Mouse (Mus musculus) colon, adult 2 months (tissue): ENCODE results near the gene Cpt1a. TPM values are rescaled to one million over a fixed set of nuclear protein-coding genes. Genes with fewer than 3 reads are reported as not detected.

ENCODE experiments used
- polyA plus RNA-seq: library from polyadenylated mRNA; depleted of rRNA; stranded (reverse); fragments of >200 nt; gene quantifications from 2 replicates; pipeline ENCODE4 v1.2.3, GENCODE M21; 2012; rRNA removed

Gene Cpt1a
- 223 and 235 TPM in 2 replicates for polyA plus RNA-seq

DNA sequence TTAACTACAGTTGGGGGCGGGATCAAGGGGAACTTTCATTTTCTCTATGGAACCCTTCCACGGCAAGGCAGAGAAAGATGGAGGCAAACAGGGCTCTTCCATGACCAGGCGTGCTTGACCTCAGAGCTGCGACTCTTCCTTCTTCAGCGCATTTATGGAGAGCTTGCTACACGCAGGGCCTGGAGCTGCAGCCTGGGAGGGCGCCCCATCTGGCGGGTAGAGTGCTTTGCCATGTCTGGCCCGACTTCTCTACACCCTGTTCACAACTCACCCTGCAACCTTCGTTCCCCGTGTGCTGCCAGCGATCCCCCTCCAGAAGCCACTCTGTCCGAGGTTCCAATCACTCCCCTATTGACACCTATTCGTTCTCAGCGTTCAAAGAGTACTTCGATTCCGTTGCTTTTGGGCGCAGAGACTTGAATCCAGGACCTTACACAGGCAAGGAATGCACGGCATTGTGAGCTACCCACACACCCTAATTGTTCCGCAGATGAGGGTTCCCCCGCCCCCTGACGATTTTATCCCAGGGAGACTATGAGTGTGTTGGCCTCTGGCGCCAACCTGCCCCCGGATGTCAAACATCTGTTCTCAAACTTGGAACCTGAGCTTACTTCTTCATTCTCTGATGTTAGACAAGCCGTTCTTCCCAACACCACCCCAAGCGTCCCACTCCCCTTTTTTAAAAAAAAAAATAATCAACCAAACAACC is at the start of gene Cpt1a:
Gene Cpt1a (plus strand): TSS at position 74 of the 709 bp plus-strand sequence.

DNA sequence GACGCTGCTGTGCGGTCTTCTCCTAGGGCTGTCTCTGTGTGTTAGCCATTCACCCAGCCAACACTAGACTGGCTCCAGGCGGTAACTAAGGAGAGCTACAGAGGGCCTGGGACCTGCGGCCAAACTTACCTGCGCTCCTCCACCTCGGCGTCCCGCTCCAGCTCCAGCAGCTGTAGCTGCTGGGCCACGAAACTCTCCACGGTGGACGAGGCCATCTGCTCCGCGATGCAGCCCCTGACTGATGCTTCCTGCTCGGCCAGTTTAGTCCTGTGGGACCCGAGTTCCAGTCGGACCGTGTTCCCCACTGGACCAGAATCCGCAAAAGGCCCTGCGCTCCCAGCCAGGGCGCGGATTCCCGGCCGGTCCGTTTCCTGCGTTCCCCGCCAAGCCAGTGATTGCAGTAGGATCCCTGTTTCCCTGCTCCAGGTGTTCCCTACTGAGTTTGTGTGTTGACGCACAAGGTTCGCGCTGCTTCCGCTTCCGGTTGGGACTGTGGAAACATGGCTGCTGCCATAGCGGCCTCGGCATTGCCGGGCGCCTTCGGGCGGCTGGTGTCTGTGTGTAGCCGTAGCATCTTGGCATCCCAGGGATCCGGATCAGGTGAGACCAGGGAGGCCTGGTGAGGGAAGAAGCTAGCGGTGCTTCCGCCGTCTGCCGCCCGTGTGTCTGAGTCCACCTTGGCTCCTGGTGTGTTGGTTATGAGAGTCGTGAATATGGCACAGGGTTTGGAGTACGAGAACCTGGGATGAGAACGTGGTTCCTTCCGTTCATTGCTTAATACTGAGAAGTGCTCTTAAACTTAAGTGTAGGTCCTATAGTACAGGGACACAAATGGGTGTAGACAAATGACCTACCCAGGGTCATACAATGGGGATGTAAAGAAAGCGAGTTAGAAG is 39.3 kb upstream of the Cpt1a start, which contains the start of the genes Mrpl21 and Ighmbp2:
Gene Mrpl21 (plus strand): TSS at position 330 of the 896 bp plus-strand sequence.
Gene Ighmbp2 (minus strand): TSS at position 446 of the 896 bp plus-strand sequence.

DNA sequence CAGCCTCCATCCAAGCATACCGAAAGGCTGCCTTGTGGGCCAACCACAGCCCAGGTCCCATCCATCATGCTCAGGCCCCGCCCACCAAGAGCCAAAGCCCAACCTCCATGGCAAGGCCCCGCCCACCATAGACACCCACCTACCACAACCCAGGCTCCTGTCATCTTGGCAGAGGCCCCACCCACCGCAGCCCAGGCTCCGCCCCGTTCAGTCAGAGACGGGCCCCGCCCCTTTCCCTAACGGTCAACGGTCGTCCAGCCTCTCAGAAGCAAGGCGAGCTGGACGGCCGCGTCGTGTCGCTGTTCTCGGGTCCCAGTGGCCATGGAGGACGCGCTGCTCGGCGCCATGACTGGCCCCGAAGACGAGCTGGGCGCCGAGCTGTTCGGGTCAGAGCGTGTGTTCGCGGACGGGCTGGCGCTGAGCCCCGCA is 66.5 kb downstream of the Cpt1a start, which contains the start of gene Tesmin:
Gene Tesmin (plus strand): TSS at position 229 of the 429 bp plus-strand sequence.

DNA sequence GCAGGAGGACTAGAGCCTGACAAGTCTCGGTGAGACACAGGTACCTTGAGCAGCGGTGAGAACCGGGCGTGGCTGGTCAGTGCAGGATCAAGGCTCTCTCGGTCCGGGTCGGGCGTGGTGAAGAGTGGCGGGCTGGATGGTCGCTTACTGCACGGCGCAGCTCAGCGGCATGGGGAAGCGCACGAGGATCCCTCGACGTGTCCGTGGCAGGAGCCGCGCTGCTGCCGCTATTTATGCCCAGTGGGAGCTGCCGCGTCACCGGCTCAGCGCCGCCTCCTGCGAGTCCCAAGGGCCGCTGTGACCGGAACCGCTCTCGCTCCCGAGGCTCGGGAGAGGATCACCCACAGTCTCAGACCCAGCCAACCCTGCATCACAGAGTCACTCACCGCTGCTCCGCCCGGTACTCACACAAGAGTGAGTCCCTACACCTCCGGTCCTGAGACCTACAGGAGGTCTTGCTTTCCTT is 92.2 kb downstream of the Cpt1a start, which contains the start of gene Gal:
Gene Gal (minus strand): TSS at position 277 of the 466 bp plus-strand sequence.

Other genes with a start within 250 kb of the Cpt1a start
- 52.1 and 52.8 TPM in 2 replicates for gene Mrpl21, start 39.4 kb upstream of the Cpt1a start, polyA plus RNA-seq
- 7.4 and 8.2 TPM in 2 replicates for gene Ighmbp2, start 39.3 kb upstream of the Cpt1a start, polyA plus RNA-seq
- 0.16 and 0.22 TPM in 2 replicates for gene Tesmin, start 66.5 kb downstream of the Cpt1a start, polyA plus RNA-seq
- gene Gal, start 92.2 kb downstream of the Cpt1a start, polyA plus RNA-seq, result 33.8 and 36.2 TPM in 2 replicates